Mouse (Mus musculus) erythroblast, adult 5-6 weeks (primary cell): ENCODE measurements around the gene Prelid3b. TPM values are rescaled to one million over a fixed set of nuclear protein-coding genes. Genes with fewer than 3 reads are reported as not detected.

Experiments used
- ATAC-seq: replicated peaks from 2 replicates; pipeline ENCODE4 v1.8.0; 2016; ENCODE audit warnings: moderate number of reproducible peaks, mild to moderate bottlenecking, moderate TSS enrichment, inconsistent platforms; ENCODE audit not compliant: poor library complexity, low FRiP score, severe bottlenecking
- total RNA-seq, 2 experiments: library from RNA; stranded (forward) in 1 of 2; stranded (reverse) in 1 of 2; fragments of 150-400 nt in 1 of 2; fragments of 200-764, 138-1000 nt in 1 of 2; gene quantifications; 2 replicates each; pipeline versions ENCODE4 v1.2.3 to v1.2.4; 2015 to 2017; ENCODE audit warnings: low replicate concordance in 2 of 2

The Prelid3b gene
- total RNA-seq (2015; ENCODE audit: low replicate concordance) = 30.3 and 40.0 TPM in 2 replicates
- 44.6 and 48.1 TPM in 2 replicates for total RNA-seq (2017; ENCODE audit: low replicate concordance)

- ATAC-seq = peak; percentile 87
Observed at GRCm38 (mm10) chr2:174472818-174473549, at the start of gene Prelid3b. Prelid3b (minus strand) TSS chr2:174473081.

- ATAC-seq = no peak
Observed at GRCm38 (mm10) chr2:174522134-174522533, 49.3 kb upstream of the Prelid3b start.

GRCm38 (mm10) chr2:174517141-174518079 lies 44.5 kb upstream of the Prelid3b start:
- no peak for ATAC-seq

GRCm38 (mm10) chr2:174514887-174515286 lies 42.0 kb upstream of the Prelid3b start:
- ATAC-seq = no peak

- no peak for ATAC-seq
Observed at GRCm38 (mm10) chr2:174513827-174514226, 40.9 kb upstream of the Prelid3b start.

GRCm38 (mm10) chr2:174509825-174510224 lies 36.9 kb upstream of the Prelid3b start:
- no peak for ATAC-seq

GRCm38 (mm10) chr2:174507998-174508397 lies 35.1 kb upstream of the Prelid3b start:
- no peak for ATAC-seq

- no peak for ATAC-seq
Observed at GRCm38 (mm10) chr2:174502831-174503460, 30.1 kb upstream of the Prelid3b start.

- no peak for ATAC-seq
Observed at GRCm38 (mm10) chr2:174502321-174502720, 29.4 kb upstream of the Prelid3b start.

- ATAC-seq = no peak
Observed at GRCm38 (mm10) chr2:174501517-174501916, 28.6 kb upstream of the Prelid3b start.

GRCm38 (mm10) chr2:174500814-174501503 lies 28.1 kb upstream of the Prelid3b start:
- ATAC-seq = no peak

- no peak for ATAC-seq
Observed at GRCm38 (mm10) chr2:174492858-174493257, 20.0 kb upstream of the Prelid3b start.

GRCm38 (mm10) chr2:174487005-174487404 lies 14.1 kb upstream of the Prelid3b start:
- ATAC-seq = no peak

- no peak for ATAC-seq
Observed at GRCm38 (mm10) chr2:174478746-174479145, 5.9 kb upstream of the Prelid3b start.

- no peak for ATAC-seq
Observed at GRCm38 (mm10) chr2:174477543-174478319, 4.8 kb upstream of the Prelid3b start.

GRCm38 (mm10) chr2:174473550-174473927 lies 658 bp upstream of the Prelid3b start:
- ATAC-seq = no peak

- peak; percentile 28 for ATAC-seq
Observed at GRCm38 (mm10) chr2:174472407-174472806, 474 bp downstream of the Prelid3b start.

GRCm38 (mm10) chr2:174470786-174471405 lies 2.0 kb downstream of the Prelid3b start:
- no peak for ATAC-seq
